Mouse (Mus musculus): ENCODE measurements at regions not wholly inside any gene's neighbourhood (a gene's known extent, or its start where the extent isn't known, plus 50 kb on each side); places are given as distances from the start of the nearest gene placed in this dataset.

DNA sequence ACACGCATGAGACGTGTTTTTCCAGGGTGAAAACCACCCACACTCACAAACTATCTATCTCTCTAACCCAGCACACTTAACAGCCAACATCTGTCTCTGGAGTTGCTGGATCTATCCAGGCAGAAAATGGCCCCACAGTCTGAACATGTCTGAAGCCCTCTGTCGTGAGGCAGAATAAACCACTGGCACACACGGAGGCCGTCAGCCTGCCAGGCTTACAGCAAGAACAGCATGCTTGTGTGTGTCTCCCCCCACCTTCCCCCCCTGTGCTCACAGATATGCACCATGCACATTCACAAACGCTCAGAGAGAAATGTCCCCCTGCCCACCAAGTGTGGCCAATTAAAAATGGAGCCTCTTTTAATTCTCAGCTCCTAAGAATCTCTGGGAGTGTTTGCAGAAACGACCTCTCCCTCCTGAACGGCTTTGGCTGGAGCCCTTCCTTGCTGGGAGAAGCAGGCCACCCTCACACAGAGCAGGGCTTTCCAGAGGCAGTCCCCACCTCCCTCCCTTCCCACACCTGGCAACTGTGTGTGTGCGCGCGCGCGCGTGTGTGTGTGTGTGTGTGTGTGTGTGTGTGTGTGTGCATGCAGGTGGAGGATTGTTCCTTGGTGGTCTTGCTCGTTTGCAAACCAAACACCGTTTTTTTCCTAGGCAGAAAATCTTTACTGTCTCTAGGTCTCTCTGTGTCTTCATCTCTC lies 88.7 kb downstream of the Edn3 start:
- DNase-seq (ENCODE audit: low spot score in 2 of 2): no peak

DNA sequence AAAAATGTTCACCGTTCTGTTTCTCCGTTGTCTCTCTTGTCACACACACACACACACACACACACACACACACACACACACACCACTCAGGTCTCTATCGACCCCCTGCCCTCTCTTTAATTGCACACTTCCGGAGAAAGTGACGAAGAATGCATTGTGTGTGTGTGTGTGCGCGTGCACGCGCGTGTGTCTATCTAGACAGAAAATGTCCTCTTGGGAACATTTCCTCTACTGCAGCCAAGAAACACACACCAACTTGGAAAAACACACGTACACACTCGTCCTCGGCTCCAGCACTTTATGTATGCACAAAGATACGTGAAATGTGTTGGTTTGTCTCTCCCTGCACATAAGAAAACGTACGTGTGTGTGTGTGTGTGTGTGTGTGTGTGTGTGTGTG lies 90.4 kb downstream of the Edn3 start:
- no peak for DNase-seq (ENCODE audit: low spot score in 2 of 2)

DNA sequence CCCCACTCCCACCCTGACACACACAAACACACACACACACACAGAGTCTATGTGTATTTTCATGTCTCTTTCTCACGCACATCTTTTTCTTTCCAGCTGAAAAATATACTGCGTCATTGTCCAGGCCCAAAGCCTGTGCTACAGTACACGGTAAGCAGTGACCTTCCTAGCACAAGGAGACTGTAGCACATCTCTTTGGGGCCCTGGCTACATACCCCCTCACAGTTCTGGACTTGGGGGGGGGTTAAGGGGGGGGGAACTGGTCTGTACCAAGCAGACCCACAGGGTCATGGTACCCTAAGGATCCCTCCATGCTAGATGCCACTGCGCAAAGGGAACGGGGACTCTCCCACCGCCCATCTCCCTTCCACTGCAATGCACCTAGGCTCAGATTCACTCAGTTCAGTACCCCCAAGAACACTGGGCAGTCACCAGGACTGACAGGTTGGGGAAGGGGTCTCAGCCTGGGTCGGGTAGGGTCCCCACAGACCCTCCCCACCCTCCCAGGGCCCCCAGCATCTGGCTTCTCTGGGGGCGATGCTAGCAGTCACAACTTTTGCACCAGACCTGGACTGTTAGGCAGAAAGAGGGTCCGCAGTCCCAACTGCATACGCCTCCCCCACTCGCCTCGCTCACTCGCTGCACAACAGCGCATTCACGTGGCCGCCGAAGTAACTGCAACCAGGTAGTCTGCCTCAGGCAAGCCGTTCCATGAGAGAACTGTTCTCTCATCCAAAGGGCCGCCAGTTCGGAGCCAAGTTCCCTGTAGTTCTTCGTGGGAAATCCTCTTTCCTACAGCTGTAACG lies 91.3 kb downstream of the Edn3 start:
- peak; percentile 49 to 50 for DNase-seq (ENCODE audit: low spot score in 2 of 2)

DNA sequence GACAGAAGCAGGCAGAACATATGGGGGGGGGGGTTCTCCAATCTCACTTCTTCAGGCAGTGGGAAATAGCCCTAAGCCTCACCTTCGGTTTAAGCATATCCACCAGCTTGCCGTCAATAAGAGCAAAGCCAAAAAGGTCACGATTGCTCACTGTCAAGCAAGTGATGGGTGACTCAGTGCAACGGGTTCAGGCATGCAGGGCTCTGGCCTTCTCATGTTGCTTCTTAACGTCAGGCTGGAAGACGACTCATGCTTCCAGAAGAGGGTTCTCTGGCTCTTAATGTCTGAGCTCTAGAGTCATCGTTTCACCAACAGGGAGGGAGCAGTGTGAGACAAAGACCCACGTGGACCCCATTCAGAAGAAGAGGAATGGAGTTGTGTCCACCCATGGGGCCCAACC lies 93.4 kb downstream of the Edn3 start:
- no peak for DNase-seq (ENCODE audit: low spot score in 2 of 2)

DNA sequence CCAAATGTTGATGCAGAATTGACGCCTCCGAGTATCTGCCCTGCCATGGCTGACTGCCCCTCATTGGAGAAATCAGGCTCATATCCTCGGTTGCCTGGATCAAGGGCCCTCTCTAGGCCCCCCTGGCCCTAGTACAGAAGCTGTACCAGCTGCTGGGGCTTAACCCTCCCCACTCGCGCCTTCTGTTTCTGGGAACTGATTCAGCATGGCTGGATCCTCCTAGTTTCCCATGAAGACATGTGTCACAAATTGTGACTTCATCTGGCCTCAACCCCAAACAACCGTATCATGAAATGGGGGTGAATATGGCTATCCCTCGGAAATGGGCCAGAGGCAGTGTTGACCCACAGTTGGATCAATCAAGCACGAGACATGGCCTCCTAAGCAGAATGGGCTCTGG lies 95.1 kb downstream of the Edn3 start:
- no peak for DNase-seq (ENCODE audit: low spot score in 2 of 2)

DNA sequence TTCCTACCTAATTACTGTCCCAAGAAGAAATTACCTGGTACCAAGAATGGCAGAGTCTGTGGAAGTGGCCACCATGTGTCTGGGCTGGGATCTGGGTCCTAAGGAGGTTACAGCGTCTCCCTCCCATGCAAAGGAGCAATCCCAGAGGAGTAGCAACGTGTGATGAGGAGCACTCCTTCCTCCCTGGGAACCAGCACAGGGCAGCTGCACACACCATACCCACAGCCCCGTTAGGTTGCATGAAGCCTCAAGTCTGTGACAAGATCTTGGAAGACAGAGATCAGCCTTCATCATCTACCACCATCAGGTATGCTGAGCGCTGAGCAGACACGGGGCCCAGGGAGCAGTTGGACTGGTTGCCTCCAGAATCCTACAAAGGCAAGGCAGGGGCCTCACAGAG lies 95.7 kb downstream of the Edn3 start:
- no peak for DNase-seq (ENCODE audit: low spot score in 2 of 2)

DNA sequence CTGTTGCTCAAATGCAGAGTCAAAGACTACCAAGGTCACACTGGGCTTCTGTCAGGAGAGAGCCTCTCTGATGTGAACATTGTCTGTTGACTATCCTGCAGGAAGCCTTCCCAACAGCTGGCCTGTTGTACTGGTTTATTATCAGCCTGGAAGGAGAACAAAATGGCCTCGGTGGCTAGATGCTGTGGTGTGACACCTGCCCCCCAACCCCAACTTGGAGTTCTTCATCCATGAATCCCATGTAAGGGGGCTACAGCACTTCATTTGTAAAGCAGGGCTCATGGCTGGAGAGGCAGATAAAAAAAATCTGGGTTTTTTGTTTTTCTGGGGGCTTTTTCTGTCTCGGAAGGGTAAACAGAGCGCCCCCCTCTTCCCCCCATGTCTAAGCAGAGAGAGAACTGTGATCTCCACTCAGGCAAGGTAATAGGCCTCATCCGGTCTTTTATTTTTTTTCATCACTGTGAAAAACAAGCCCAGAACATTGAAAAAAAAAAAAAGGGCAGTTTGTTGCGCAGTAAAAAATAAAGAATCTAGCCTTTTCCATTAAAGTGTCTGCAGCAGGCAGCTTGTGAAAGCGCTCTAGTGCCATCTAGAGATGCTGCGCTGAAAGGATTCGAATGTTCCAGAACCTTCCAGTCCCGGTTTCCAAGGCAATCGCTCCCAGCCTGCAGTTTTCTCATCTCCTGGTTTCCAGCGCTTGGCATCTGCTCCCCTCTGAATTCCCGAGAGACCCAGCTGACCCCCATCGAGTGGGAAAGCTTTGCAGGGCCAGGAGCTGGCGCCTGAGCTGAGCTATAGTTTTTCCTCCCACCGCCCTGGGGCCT lies 97.8 kb downstream of the Edn3 start:
- peak; percentile 58 to 60 for DNase-seq (ENCODE audit: low spot score in 2 of 2)

DNA sequence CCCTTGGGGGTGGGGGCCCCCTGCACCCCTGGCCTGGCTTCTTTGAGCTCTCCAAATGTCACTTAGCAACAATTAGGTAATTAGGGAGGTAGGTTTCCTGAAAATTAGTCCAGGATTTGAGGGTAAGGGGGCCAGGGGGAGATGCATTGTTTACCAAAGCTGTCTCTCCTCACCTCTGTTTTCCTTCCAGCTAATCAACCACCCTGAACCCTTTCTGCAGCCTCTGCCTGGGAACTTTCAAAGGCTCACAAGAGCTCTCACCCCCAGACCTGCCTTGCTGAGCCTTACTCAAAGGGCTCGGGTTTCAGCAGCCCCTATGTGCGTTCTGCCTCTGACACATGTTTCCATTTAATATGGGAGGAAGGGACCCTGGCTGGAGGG lies 98.4 kb downstream of the Edn3 start:
- no peak for DNase-seq (ENCODE audit: low spot score in 2 of 2)

DNA sequence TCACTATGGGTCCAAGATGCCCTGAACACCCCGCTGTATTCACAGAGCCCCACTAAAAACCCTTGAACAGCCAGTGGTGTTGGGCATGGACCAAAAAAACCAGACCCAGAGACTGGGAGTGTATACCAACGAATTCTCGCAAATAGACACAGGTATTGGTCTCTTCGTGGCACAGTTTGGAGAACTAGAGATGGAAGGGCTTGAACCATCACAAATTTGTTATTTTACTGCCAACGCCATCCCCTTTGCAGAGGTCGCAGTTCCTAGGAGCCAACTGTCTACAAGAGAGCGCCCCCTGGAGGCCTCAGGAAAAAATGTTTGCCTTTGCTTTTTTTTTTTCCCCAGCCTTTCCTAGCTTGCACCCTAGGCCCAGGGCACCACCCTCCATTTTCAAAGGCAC lies 99.1 kb downstream of the Edn3 start:
- peak; percentile 21 to 24 for DNase-seq (ENCODE audit: low spot score in 2 of 2)

DNA sequence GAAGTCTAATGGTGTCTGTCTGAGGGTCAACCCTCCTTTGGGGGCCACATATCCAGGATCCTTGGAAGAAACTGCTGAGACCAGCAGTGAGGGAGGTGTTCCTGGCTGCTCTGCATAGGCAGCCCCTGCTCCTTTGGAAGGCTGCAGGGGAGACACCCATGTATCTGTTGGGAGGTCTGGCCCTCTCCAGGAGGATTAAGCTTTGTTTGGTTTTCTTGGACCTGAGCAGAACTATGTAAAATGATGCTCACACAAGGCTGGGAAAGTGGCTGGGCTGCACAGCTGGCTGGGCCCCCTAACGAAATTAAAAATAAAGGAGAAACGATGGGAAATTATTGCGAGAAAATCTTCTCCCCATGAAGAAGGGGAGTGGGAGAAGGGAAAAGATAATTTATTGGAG lies 104.2 kb downstream of the Edn3 start:
- DNase-seq (ENCODE audit: low spot score in 2 of 2): no peak

DNA sequence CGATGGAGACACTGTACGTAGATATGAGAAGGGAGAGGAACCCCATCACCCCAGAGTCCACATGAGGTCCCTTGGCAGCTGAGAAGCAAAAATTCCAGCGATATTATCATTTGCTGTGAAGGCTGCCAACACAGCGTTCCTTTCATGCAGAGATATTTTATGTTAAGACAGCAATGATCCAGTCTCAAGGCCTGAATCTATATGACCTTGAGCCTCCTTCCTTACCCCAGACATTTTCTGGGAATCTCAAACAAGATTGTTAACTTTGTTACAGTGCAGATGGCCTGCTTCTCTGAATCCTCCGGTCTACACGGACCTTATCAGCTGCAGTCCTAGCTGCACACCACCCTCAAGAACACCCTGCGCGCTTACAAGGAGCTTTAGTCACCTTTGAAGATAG lies 106.1 kb downstream of the Edn3 start:
- no peak for DNase-seq (ENCODE audit: low spot score in 2 of 2)

DNA sequence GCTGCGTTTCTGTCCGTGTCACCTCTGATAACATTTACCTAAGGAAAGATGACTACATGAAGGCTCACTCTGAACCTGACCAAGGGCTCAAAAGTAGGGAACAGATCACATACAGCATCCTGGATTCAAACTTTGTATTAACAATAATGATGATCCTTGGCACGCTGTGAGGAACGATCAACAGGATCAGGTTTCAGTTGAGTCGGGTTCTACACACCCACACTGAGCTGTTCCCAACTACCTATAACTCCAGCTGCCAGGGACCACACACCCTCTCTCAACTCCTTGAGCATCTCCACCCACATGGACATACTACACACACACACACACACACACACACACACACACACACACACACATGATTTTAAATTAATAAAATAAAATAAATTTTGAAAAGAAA lies 107.0 kb downstream of the Edn3 start:
- no peak for DNase-seq (ENCODE audit: low spot score in 2 of 2)

DNA sequence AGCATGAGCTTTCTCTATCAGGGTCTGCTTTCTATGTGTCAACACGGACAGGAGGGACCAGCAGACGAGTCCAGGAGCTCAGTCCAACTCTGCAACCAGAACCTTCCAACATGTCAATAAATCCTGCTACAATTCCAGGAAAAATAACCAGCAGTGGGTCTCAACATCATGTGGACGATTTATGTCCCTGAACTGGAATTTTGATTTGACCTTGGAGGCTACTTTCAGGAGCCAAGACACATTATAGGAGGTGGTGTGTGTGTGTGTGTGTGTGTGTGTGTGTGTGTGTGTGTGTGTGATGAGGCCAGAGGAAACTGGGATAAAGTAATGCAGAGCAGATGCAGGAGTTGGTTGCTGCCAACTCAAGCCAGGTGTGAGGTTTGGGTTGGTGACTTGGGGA lies 107.8 kb downstream of the Edn3 start:
- DNase-seq (ENCODE audit: low spot score in 2 of 2): no peak

DNA sequence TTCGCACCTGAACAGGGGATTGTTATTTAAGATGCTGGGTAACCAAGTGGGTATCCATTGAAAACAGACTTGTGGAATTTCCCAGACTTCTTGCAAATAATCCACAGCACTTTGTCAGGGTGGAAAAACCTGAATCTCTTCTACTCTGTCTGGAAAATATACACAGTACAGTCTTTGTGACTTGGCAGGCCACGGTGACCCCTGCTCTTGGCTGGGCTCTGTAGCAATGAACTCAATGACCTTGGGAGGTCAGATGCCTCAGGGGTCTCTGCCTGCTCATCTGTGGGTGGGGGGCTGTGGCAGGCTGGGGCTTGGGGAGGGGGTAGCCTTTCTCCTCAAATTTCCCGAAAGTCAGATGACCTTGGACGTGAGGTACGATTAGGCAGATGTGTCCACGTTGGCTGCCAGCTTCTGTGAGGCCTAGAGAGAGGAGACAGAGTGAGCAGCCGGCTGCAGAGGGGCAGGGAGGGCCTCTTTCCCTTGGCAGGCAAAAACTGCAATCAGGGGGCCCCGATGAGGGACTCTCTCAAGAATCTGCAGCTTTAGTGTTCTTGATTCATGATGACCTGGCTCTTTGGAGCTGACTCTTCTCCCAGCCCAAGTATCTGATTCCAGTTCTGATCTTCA lies 108.4 kb downstream of the Edn3 start:
- no peak for DNase-seq (ENCODE audit: low spot score in 2 of 2)

DNA sequence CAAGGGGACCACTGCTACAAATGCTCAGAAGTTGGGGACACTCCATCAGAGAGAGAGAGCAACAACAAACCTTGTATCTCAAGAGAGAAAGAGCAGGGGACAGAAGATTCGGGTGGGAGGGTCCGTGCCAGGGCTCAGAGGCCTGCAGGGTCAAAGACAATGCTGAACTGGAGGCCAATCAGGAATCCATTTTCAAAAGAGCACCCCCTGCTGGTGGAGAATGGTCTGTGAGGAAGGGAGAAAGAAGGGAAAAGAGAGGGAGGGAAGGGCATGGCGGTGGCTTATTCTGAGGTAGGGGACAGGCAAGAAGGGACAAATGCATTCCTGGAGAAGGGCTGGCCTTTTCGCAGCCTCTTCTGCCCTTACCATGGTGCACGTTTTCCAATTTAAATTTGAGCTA lies 109.9 kb downstream of the Edn3 start:
- peak in 1 of 2 experiments; percentile 17 for DNase-seq (ENCODE audit: low spot score in 2 of 2)

DNA sequence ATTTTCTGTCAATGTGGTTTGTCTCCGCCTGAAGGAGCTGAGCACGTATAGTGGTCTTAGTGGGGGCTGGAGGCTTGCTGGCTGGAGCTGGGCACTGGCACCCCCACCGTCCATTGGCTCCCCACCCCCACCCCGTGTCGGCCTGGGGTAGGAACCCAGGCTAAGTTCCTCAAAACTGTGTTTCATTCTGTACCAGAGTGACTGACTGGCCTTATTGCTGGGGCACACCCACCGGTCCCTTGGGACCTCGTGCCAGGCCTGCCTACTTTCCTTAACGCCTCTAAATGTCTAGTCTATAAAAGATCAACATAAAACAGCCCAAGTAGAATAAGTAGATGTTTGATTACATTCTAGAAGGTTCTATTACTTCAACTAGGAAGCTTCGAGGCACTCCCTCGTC lies 110.8 kb downstream of the Edn3 start:
- peak; percentile 90 to 91 for DNase-seq (ENCODE audit: low spot score in 2 of 2)

DNA sequence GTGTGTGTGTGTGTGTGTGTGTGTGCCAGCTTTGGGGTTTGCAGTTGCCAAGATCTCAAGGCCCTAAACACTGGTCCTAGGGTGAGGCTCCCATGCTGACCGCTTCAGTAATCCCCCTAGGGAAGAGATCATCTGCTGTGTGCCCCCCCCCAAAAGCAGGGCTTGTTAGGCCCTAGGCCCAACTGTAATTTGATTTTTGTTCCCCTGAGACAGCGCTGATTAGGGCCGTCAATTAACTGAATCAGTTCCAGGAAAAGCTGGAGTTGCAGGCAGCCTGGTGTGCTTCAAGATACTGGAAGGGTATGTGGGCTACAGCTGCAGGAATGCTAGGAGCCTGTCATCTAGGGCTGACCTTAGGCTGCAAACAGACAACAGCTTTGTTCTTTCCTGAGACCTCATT lies 111.4 kb downstream of the Edn3 start:
- DNase-seq (ENCODE audit: low spot score in 2 of 2): peak in 1 of 2 experiments; percentile 11

DNA sequence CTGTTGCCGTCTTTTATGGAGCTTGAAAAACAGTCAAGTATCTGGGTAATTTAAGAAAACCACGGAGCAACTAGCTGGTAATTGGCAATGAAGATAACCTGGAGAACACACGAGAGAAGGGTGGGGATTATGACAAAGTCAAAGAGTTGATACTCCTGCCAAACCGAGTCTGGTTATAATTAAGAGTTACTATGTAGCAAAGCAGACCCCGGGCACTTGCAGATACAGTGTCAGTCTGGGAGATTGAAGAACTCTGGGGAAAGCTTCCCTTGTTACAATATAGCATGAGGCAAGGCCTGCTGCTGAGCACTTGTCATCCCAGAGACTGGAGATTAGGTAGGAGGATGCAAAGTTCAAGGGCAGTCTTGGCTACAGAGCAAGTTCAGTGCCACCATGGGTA lies 116.5 kb downstream of the Edn3 start:
- no peak for DNase-seq (ENCODE audit: low spot score in 2 of 2)

DNA sequence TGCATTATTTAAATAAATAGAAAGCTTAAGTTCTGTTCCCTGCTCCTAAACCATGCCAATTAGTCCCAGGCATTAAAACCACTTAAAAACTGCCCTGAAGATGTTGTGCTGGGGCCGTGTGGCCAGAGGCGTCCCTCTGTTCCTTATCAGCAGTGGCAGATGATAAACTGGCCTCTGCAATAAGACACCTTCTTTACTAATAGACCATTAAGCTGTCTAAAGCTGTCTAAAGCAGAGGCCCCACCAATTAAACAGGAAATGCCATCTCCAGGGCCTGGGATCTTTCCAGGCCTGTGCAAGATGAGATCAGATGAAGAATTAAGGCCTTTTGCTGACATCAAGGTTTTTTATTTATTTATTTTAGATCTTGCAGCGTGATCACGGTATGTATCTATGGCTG lies 118.6 kb downstream of the Edn3 start:
- DNase-seq (ENCODE audit: low spot score in 2 of 2): no peak

DNA sequence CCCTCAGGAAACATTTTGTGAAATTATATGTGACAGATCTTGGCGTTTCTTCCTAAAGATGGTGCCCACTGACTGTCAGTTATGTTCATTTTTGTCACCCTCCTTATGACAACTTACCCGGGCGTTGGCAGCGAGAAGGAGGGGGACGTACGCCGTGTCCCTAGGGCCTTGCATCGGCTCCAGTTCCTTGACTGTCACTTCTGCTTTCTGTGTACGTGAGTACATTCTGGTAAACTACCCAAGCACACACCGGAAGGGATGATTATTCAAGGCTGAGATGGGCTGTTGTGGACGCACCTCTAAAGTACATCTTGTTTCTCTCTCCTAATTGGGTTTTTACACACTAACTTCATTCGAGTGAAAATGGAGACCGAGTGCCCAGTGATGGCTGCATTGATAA lies 120.2 kb downstream of the Edn3 start:
- peak; percentile 86 to 88 for DNase-seq (ENCODE audit: low spot score in 2 of 2)

DNA sequence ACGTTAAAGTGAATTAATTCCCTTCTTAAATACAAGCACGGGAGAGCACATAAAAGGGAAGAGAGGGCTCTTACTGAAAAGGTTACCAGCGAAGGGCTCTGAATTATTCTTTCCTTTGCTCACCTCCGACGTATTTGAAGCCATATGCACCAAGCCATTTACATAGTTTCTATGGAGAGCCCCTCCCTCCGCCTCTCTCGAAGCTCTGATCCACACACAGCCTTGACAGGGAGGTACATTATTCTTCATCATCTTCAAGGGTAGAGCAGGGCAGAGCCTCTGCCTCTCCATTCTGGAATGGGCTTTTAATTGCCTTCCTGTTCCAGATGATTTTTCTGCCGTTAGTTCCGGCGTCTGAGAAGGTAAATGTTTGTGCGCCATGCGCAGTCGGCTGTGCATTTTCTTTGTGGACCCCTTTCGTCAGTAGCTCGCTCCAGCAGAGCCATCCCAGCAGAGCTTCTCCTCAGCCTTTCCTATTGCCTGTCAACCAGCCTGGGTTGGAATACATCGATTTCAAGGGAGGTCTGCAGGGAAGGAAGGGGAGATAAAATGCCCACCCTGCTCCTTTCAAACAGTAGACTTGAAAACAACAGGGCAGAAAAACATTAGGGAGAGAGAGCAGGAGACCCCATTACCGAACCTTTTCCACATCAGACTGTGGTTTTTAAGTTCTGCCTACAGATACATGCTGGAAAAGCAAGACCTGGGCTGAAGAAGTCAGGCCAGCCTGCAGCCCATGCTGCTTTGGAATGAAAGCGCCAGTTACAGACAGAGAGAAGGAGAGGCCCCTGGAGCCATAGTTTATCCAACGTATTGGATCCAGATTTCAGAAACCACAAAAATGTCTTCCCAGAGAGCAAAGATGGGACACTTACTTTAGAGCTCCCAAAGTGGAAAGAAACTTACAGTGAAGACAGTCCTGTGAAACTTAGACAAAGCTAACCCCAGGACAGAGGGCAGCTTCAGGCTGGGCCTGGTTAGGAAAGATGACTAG lies 124.1 kb downstream of the Edn3 start:
- DNase-seq (ENCODE audit: low spot score in 2 of 2): no peak
